Mouse (Mus musculus) intestine, embryonic 14.5 days (tissue): ENCODE results near the gene Ctxn1. TPM values are rescaled to one million over a fixed set of nuclear protein-coding genes. Genes with fewer than 3 reads are reported as not detected.

Experiments used
- ATAC-seq: fragments of 200-750 bp; cut with Nextera tagmentation; replicated peaks from 2 replicates; pipeline ENCODE4 v1.8.0; 2017; ENCODE audit warnings: low read depth, moderate number of reproducible peaks, moderate TSS enrichment, moderate library complexity; ENCODE audit not compliant: low FRiP score, low TSS enrichment
- DNase-seq: peaks from one replicate; pipeline ENCODE4 v3.0.0-alpha.2; 2018; ENCODE audit warnings: low spot score
- H3K27ac ChIP-seq: fragments of 300-500 bp; sonication (generic); 2 replicates; pipeline ENCODE4 v1.5.1; 2014; ENCODE audit warnings: low read depth, mild to moderate bottlenecking, control low read depth
- H3K27me3 ChIP-seq: fragments of 300-500 bp; sonication (generic); replicated peaks from 2 replicates; pipeline ENCODE4 v1.6.1; 2014; ENCODE audit warnings: low read length, control low read depth; ENCODE audit not compliant: control insufficient read depth, insufficient read depth
- H3K36me3 ChIP-seq: fragments of 300-500 bp; sonication (generic); 2 replicates; pipeline ENCODE4 v1.6.1; 2014; ENCODE audit warnings: low read length, control low read depth; ENCODE audit not compliant: control insufficient read depth, insufficient read depth
- H3K4me1 ChIP-seq: fragments of 300-500 bp; sonication (generic); replicated peaks from 2 replicates; pipeline ENCODE4 v1.6.1; 2014; ENCODE audit warnings: low read length, control low read depth, mixed read lengths; ENCODE audit not compliant: control insufficient read depth, insufficient read depth
- H3K4me2 ChIP-seq: fragments of 300-500 bp; sonication (generic); 2 replicates; pipeline ENCODE4 v1.6.1; 2014; ENCODE audit warnings: low read length
- H3K4me3 ChIP-seq: fragments of 300-500 bp; sonication (generic); 2 replicates; pipeline ENCODE4 v1.5.1; 2014; ENCODE audit warnings: low read depth, low read length, control low read depth, mixed read lengths
- H3K9ac ChIP-seq: fragments of 300-500 bp; sonication (generic); 2 replicates; pipeline ENCODE4 v1.6.1; 2014; ENCODE audit warnings: mild to moderate bottlenecking, low read length
- H3K9me3 ChIP-seq: fragments of 300-500 bp; sonication (generic); 2 replicates; pipeline ENCODE4 v1.6.1; 2016; ENCODE audit warnings: low read length, control low read depth; ENCODE audit not compliant: control insufficient read depth
- WGBS: fragments of 180-500 bp; shearing (Covaris S2); extraction: QIAGEN DNeasy Blood & Tissue Kit; methylation state at CpG from one replicate; pipeline ENCODE4 v1.1.7; 2014; 5-methylcytosine and 5-hydroxymethylcytosine counted together
- polyA plus RNA-seq: library from polyadenylated mRNA; unstranded; fragments of >200 nt; fragmentation: Nextera tagmentation; extraction: Ambion mirVana; gene quantifications from 2 replicates; pipeline ENCODE4 v1.2.1, GENCODE M21; 2014

The Ctxn1 gene
- polyA plus RNA-seq, 1 experiment from 2014 or later, result 79.2 TPM

GRCm38 (mm10) chr8:4245737-4246136, 13.3 kb downstream of the Ctxn1 start:
- Histone ChIP-seq H3K4me3 (no peak overlapping the region), H3K9me3 (no peaks in the 10 kb centered on the region), H3K27ac (no peak overlapping the region), H3K9ac (no peak overlapping the region), H3K4me1 (peaks cover 9% of the 10 kb centered on the region), H3K27me3 (no peaks in the 10 kb centered on the region), H3K4me2 (no peak overlapping the region), H3K36me3 (peaks cover 73% of the 10 kb centered on the region)
- DNase-seq, result no peak
- WGBS, result 88% methylated on average over 13 of the region's 13 CpGs
- no peak for ATAC-seq

- peaks cover 11% of the 10 kb centered on the region for H3K4me1 ChIP-seq
- H3K9me3 ChIP-seq, result no peaks in the 10 kb centered on the region
- no peak for ATAC-seq
- H3K27me3 ChIP-seq, result no peaks in the 10 kb centered on the region
- H3K4me3 ChIP-seq, result no peak overlapping the region
- no peak overlapping the region for H3K27ac ChIP-seq
- DNase-seq, result no peak
- WGBS, result 96% methylated on average over 5 of the region's 5 CpGs
- peaks cover 72% of the 10 kb centered on the region for H3K36me3 ChIP-seq
- no peak overlapping the region for H3K9ac ChIP-seq
- no peak overlapping the region for H3K4me2 ChIP-seq
These were observed 14.0 kb downstream of the Ctxn1 start for GRCm38 (mm10) chr8:4245061-4245460.

- whole genome bisulfite sequencing, result 12% methylated on average over 19 of the region's 19 CpGs
- Histone ChIP-seq H3K9me3 (no peaks in the 10 kb centered on the region), H3K27me3 (no peaks in the 10 kb centered on the region), H3K27ac (peak overlapping the region; percentile 88), H3K36me3 (peaks cover 24% of the 10 kb centered on the region), H3K4me3 (peak overlapping the region; percentile 90), H3K9ac (peak overlapping the region; percentile 53), H3K4me2 (peak overlapping the region; percentile 94), H3K4me1 (peaks cover 20% of the 10 kb centered on the region)
- peak; percentile 29; the same call in 1 of the 2 replicates for ATAC-seq
- no peak for DNase-seq
These were observed 19.7 kb downstream of the Ctxn1 start for GRCm38 (mm10) chr8:4239193-4239890.

- no peaks in the 10 kb centered on the region for H3K9me3 ChIP-seq
- DNase-seq (peak; percentile 99), ATAC-seq (peak; percentile 93)
- peaks cover 20% of the 10 kb centered on the region for H3K4me1 ChIP-seq
- WGBS, result under 1% methylated on average over 68 of the region's 71 CpGs
- peak within 1 kb of the TSS; percentile 90 for H3K4me3 ChIP-seq
- H3K9ac ChIP-seq, result peak within 1 kb of the TSS; percentile 53
- H3K27me3 ChIP-seq, result no peaks in the 10 kb centered on the region
- peak within 1 kb of the TSS; percentile 94 for H3K4me2 ChIP-seq
- H3K27ac ChIP-seq, result peak within 1 kb of the TSS; percentile 88
- H3K36me3 ChIP-seq, result peaks cover 16% of the 10 kb centered on the region
These were observed 20.5 kb downstream of the Ctxn1 start, which contains the start of the genes Map2k7 and Gm49320 for GRCm38 (mm10) chr8:4238434-4239192. Map2k7 (plus strand) TSS chr8:4238740. Gm49320 (plus strand) TSS chr8:4238865.

GRCm38 (mm10) chr8:4237814-4238433, 21.1 kb downstream of the Ctxn1 start:
- Histone ChIP-seq H3K4me3 (peak overlapping the region; percentile 90), H3K36me3 (peaks cover 10% of the 10 kb centered on the region), H3K4me1 (peaks cover 20% of the 10 kb centered on the region), H3K4me2 (peak overlapping the region; percentile 54), H3K27me3 (no peaks in the 10 kb centered on the region), H3K9ac (peak overlapping the region; percentile 53), H3K9me3 (no peaks in the 10 kb centered on the region), H3K27ac (peak overlapping the region; percentile 88)
- no peak for DNase-seq
- WGBS, result 21% methylated on average over 15 of the region's 15 CpGs
- peak; percentile 8; the same call in 1 of the 2 replicates for ATAC-seq

GRCm38 (mm10) chr8:4230612-4231351, 28.3 kb downstream of the Ctxn1 start:
- H3K9me3 ChIP-seq, result no peaks in the 10 kb centered on the region
- WGBS, result 48% methylated on average over 10 of the region's 10 CpGs
- H3K27ac ChIP-seq, result no peak overlapping the region
- no peaks in the 10 kb centered on the region for H3K27me3 ChIP-seq
- H3K9ac ChIP-seq, result no peak overlapping the region
- no peak overlapping the region for H3K4me3 ChIP-seq
- no peak overlapping the region for H3K4me2 ChIP-seq
- DNase-seq, result no peak
- no peak for ATAC-seq
- H3K4me1 ChIP-seq, result no peaks in the 10 kb centered on the region
- no peaks in the 10 kb centered on the region for H3K36me3 ChIP-seq

- H3K4me3 ChIP-seq, result no peak overlapping the region
- no peaks in the 10 kb centered on the region for H3K36me3 ChIP-seq
- H3K4me1 ChIP-seq, result no peaks in the 10 kb centered on the region
- H3K27me3 ChIP-seq, result no peaks in the 10 kb centered on the region
- 69% methylated on average over 5 of the region's 5 CpGs for WGBS
- H3K4me2 ChIP-seq, result no peak overlapping the region
- H3K9me3 ChIP-seq, result no peaks in the 10 kb centered on the region
- H3K9ac ChIP-seq, result no peak overlapping the region
- H3K27ac ChIP-seq, result no peak overlapping the region
- DNase-seq, result no peak
- ATAC-seq, result no peak
These were observed 29.3 kb downstream of the Ctxn1 start for GRCm38 (mm10) chr8:4229784-4230183.

GRCm38 (mm10) chr8:4227919-4228318, 31.2 kb downstream of the Ctxn1 start:
- ATAC-seq (no peak), DNase-seq (no peak)
- 94% methylated on average over 4 of the region's 4 CpGs for WGBS
- no peak overlapping the region for H3K4me3 ChIP-seq
- H3K9ac ChIP-seq, result no peak overlapping the region
- no peaks in the 10 kb centered on the region for H3K36me3 ChIP-seq
- no peaks in the 10 kb centered on the region for H3K9me3 ChIP-seq
- H3K27me3 ChIP-seq, result no peaks in the 10 kb centered on the region
- H3K4me2 ChIP-seq, result no peak overlapping the region
- no peaks in the 10 kb centered on the region for H3K4me1 ChIP-seq
- no peak overlapping the region for H3K27ac ChIP-seq
